Mouse (Mus musculus) stomach, postnatal 0 days (tissue): ENCODE data around the gene Stox2. TPM values are rescaled to one million over a fixed set of nuclear protein-coding genes. Genes with fewer than 3 reads are reported as not detected.

Experiments used
- ATAC-seq: fragments of 200-750 bp; cut with Nextera tagmentation; 2 replicates; pipeline ENCODE4 v1.8.0; 2017; ENCODE audit not compliant: low FRiP score, low TSS enrichment
- DNase-seq: peaks from one replicate; pipeline ENCODE4 v3.0.0-alpha.2; 2016; ENCODE audit warnings: low spot score
- H3K27ac ChIP-seq: fragments of 300-500 bp; sonication (generic); replicated peaks from 2 replicates; pipeline ENCODE4 v1.5.1; 2014; ENCODE audit warnings: mild to moderate bottlenecking, control low read depth
- H3K27me3 ChIP-seq: fragments of 300-500 bp; sonication (generic); 2 replicates; pipeline ENCODE4 v1.6.1; 2014; ENCODE audit warnings: low read length; ENCODE audit not compliant: control insufficient read depth, insufficient read depth
- H3K36me3 ChIP-seq: fragments of 300-500 bp; sonication (generic); 2 replicates; pipeline ENCODE4 v1.6.1; 2014; ENCODE audit warnings: low read length, mixed read lengths; ENCODE audit not compliant: control insufficient read depth, insufficient read depth
- H3K4me1 ChIP-seq: fragments of 300-500 bp; sonication (generic); replicated peaks from 2 replicates; pipeline ENCODE4 v1.6.1; 2014; ENCODE audit warnings: antibody characterized with exemption; ENCODE audit not compliant: control insufficient read depth, insufficient read depth
- H3K4me2 ChIP-seq: fragments of 300-500 bp; sonication (generic); replicated peaks from 2 replicates; pipeline ENCODE4 v1.6.1; 2014; ENCODE audit warnings: low read depth, mild to moderate bottlenecking, control low read depth, moderate library complexity
- H3K4me3 ChIP-seq: fragments of 300-500 bp; sonication (generic); 2 replicates; pipeline ENCODE4 v1.5.1; 2014; ENCODE audit warnings: low read depth, low read length, control low read depth
- H3K9ac ChIP-seq: fragments of 300-500 bp; sonication (generic); 2 replicates; pipeline ENCODE4 v1.6.1; 2014; ENCODE audit warnings: mild to moderate bottlenecking, low read length, control low read depth, mixed read lengths
- H3K9me3 ChIP-seq: fragments of 300-500 bp; sonication (generic); 2 replicates; pipeline ENCODE4 v1.6.1; 2016; ENCODE audit warnings: low read length; ENCODE audit not compliant: control insufficient read depth
- CTCF ChIP-seq: IDR thresholded peaks from 2 replicates; pipeline ENCODE4 v1.5.1; 2016; ENCODE audit warnings: antibody characterized with exemption, low read depth, mild to moderate bottlenecking, moderate library complexity
- EP300 ChIP-seq: optimal IDR thresholded peaks from 2 replicates; pipeline ENCODE3; 2016; ENCODE audit warnings: antibody characterized with exemption
- WGBS: fragments of 180-500 bp; shearing (Covaris S2); extraction: QIAGEN DNeasy Blood & Tissue Kit; methylation state at CpG from one replicate; pipeline ENCODE4 v1.1.7; 2014; 5-methylcytosine and 5-hydroxymethylcytosine counted together
- polyA plus RNA-seq: library from polyadenylated mRNA; unstranded; fragments of >200 nt; fragmentation: Nextera tagmentation; extraction: Ambion mirVana; gene quantifications from 2 replicates; pipeline ENCODE4 v1.2.1, GENCODE M21; 2015

Stox2 gene
- polyA plus RNA-seq, 1 experiment from 2014 or later: 5.7 TPM

GRCm38 (mm10) chr8:47287641-47288130 lies 158.5 kb downstream of the Stox2 start:
- H3K36me3 ChIP-seq: no peaks in the 10 kb centered on the region
- no peak for TF ChIP-seq CTCF
- peak overlapping the region; percentile 78 for H3K27ac ChIP-seq
- peaks cover 2% of the 10 kb centered on the region; the same call in 1 of the 2 replicates for H3K4me1 ChIP-seq
- peak overlapping the region; percentile 81 for H3K4me3 ChIP-seq
- H3K9me3 ChIP-seq: no peaks in the 10 kb centered on the region
- peak overlapping the region; percentile 84 for H3K9ac ChIP-seq
- ATAC-seq: no peak
- no peaks in the 10 kb centered on the region for H3K27me3 ChIP-seq
- peak; percentile 28 for DNase-seq
- WGBS: 6% methylated on average over 31 of the region's 33 CpGs
- peak overlapping the region; percentile 95 for H3K4me2 ChIP-seq

GRCm38 (mm10) chr8:47287201-47287621 lies 159.0 kb downstream of the Stox2 start:
- Histone ChIP-seq H3K27me3 (no peaks in the 10 kb centered on the region), H3K4me3 (peak overlapping the region; percentile 81), H3K9me3 (no peaks in the 10 kb centered on the region), H3K4me2 (peak overlapping the region; percentile 95), H3K27ac (0 out of 2 replicates have a peak overlapping the region, but pooled peaks have one; percentile 4), H3K9ac (peak overlapping the region; percentile 84), H3K36me3 (no peaks in the 10 kb centered on the region), H3K4me1 (peaks cover 2% of the 10 kb centered on the region; the same call in 1 of the 2 replicates)
- ATAC-seq: no peak
- TF ChIP-seq CTCF (no peak), EP300 (no peak)
- WGBS: 29% methylated on average over 16 of the region's 16 CpGs
- no peak for DNase-seq

- no peaks in the 10 kb centered on the region for H3K36me3 ChIP-seq
- peaks cover 2% of the 10 kb centered on the region; the same call in 1 of the 2 replicates for H3K4me1 ChIP-seq
- 91% methylated on average over 12 of the region's 12 CpGs for WGBS
- no peak for ATAC-seq
- H3K27ac ChIP-seq: no peak overlapping the region
- no peak overlapping the region for H3K4me3 ChIP-seq
- H3K4me2 ChIP-seq: peak overlapping the region; percentile 26; the same call in 1 of the 2 replicates
- no peak for DNase-seq
- H3K9ac ChIP-seq: no peak overlapping the region
- no peaks in the 10 kb centered on the region for H3K9me3 ChIP-seq
- no peak for TF ChIP-seq CTCF
- no peak for TF ChIP-seq EP300
- no peaks in the 10 kb centered on the region for H3K27me3 ChIP-seq
These were observed 160.0 kb downstream of the Stox2 start for GRCm38 (mm10) chr8:47286081-47286700.

GRCm38 (mm10) chr8:47285435-47285834 lies 160.7 kb downstream of the Stox2 start:
- Histone ChIP-seq H3K9ac (no peak overlapping the region), H3K4me1 (peaks cover 2% of the 10 kb centered on the region; the same call in 1 of the 2 replicates), H3K27me3 (no peaks in the 10 kb centered on the region), H3K4me2 (no peak overlapping the region), H3K9me3 (no peaks in the 10 kb centered on the region), H3K36me3 (no peaks in the 10 kb centered on the region), H3K4me3 (no peak overlapping the region), H3K27ac (no peak overlapping the region)
- TF ChIP-seq CTCF (no peak), EP300 (no peak)
- ATAC-seq (no peak), DNase-seq (no peak)
- WGBS: 83% methylated on average over 6 of the region's 6 CpGs

GRCm38 (mm10) chr8:47284329-47285326 lies 161.5 kb downstream of the Stox2 start:
- no peak for DNase-seq
- no peaks in the 10 kb centered on the region for H3K9me3 ChIP-seq
- no peak for ATAC-seq
- WGBS: 90% methylated on average over 21 of the region's 21 CpGs
- H3K9ac ChIP-seq: no peak overlapping the region
- no peak overlapping the region for H3K4me3 ChIP-seq
- H3K4me2 ChIP-seq: no peak overlapping the region
- H3K36me3 ChIP-seq: no peaks in the 10 kb centered on the region
- no peak for TF ChIP-seq CTCF
- no peak for TF ChIP-seq EP300
- H3K4me1 ChIP-seq: peaks cover 2% of the 10 kb centered on the region; the same call in 1 of the 2 replicates
- H3K27ac ChIP-seq: no peak overlapping the region
- no peaks in the 10 kb centered on the region for H3K27me3 ChIP-seq
